Mouse (Mus musculus): Measurements from ENCODE around the gene 4921524J17Rik.

The 4921524J17Rik gene

DNA sequence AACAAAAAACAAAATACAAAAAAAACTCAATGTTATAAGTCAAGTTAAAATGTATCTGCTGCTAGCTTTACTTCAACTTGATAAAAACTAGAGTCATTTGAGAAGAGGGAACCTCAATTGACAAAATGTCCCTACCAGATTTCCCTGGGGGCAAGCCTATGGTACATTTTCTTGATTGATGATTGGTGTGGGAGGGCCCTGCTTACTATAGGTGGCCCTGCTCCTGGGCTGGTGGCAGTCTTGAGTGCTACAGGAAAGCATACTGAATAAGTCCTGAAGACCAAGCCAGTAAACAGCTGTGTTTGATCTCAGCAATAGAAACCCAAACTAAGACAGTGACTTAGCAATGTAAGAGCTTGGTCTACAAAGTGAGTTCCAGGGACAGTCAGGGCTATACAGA, 11.5 kb upstream of the 4921524J17Rik start:
- no peak for DNase-seq (ENCODE audit: low spot score in 2 of 2)

GRCm38 (mm10) chr8:85441564-85441963, 8.9 kb upstream of the 4921524J17Rik start:
- no peak for DNase-seq (ENCODE audit: low spot score in 2 of 2)

DNA sequence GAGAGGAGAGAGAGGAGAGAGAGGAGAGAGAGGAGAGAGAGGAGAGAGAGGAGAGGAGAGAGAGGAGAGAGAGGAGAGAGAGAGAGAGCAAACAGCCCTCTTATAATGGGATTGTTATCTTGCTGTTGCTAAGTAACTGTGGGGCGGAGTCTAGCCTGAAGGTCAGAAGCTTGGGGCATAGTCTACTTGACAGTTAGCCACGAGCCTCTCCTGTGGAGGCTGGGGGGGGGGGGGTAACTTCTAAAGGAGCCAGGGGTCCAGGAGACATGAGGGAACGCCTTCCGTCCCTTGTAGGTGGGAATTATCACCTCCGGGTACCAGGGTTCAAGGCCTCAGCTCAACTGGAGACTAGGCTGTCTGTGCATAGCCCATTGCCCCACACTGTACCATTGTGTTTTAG, 3.1 kb upstream of the 4921524J17Rik start:
- DNase-seq (ENCODE audit: low spot score in 2 of 2) = no peak

- no peak for DNase-seq (ENCODE audit: low spot score in 2 of 2)
Measured at GRCm38 (mm10) chr8:85434817-85435216, 2.2 kb upstream of the 4921524J17Rik start.

DNA sequence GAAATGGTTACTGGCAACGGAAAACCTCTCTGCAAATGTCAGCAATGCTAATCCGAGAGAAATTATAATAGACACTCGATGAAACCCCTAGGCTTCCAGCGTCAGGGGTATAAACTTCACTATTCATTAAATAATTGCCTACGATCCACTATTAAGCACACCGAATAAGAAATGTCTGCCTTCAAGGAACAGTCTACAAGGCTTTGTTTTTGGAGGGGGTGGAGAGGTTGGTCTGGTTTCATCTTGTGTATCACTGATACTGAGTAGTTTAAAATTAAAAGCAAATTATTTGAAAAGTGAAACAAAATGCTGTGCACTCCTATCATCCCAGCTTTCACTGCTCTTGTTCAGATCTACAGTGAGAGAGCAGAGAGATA, 372 bp upstream of the 4921524J17Rik start:
- DNase-seq (ENCODE audit: low spot score in 2 of 2) = no peak

- DNase-seq (ENCODE audit: low spot score in 2 of 2) = no peak
Measured at GRCm38 (mm10) chr8:85431281-85432167, 1.1 kb downstream of the 4921524J17Rik start.

GRCm38 (mm10) chr8:85430801-85431200, 1.8 kb downstream of the 4921524J17Rik start:
- no peak for DNase-seq (ENCODE audit: low spot score in 2 of 2)

- no peak for DNase-seq (ENCODE audit: low spot score in 2 of 2)
Measured at GRCm38 (mm10) chr8:85429219-85429618, 3.4 kb downstream of the 4921524J17Rik start.

DNA sequence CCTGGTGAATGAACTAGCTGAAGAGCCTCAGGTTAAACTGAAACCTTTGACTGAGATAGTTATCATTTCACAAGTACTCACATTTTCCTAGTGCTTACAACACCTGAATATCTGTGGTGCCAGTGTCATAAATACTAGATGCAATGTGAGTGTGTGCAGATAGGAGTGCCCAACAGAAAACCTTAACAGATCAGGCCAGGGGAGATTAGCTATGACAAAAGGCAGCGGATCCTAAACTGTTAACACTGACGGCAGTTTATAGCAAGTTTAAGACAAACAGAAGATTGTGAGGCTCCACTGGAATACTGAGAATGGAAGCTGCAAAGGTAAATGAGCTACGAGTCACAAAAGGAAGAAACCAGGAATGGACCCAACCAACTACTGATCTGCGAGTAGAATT, 5.6 kb downstream of the 4921524J17Rik start:
- no peak for DNase-seq (ENCODE audit: low spot score in 2 of 2)

DNA sequence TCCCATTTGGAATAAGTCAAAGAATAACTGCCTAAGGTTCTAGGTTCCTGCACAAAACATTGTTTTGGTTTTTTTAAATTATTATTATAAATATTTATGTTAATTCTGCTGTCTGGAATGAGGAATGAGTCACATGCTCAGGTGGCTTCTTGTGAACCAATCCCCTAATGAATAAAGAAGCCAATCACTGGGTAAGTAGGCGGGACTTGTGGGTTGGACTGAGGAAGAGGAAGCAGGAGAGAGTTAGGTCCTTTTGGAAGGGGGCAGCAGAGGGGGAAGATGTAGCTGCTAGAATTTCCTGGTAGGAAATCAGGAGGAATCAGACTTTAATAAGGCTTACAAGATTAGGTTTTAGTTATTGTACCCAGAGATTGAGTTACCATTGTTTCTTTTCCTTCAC, 11.3 kb downstream of the 4921524J17Rik start:
- no peak for DNase-seq (ENCODE audit: low spot score in 2 of 2)

GRCm38 (mm10) chr8:85408526-85408925, 24.1 kb downstream of the 4921524J17Rik start:
- DNase-seq (ENCODE audit: low spot score in 2 of 2) = no peak

DNA sequence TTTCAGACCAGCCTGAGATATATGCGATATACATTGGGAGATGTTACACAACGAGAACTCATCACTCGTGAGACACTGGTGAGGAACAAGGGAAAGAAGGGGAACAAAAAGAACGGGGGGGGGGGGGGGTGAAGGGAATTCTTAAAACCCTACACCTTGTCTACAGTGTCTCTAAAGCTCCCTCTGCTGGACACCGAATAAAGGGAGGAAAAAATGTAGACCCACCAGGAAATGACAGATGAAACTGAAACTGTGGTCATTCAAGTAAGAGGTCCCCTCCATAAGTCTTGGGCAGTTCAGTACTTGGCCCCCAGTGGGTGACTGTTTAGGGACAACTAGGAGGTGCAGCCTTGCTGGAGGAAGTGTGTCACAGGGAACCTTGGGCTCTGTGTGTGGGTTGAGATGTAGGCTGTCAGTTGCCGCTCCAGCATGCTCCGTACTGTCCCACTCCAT, 24.6 kb downstream of the 4921524J17Rik start:
- DNase-seq (ENCODE audit: low spot score in 2 of 2) = peak in 1 of 2 experiments; percentile 14

GRCm38 (mm10) chr8:85405961-85406360, 26.7 kb downstream of the 4921524J17Rik start:
- no peak for DNase-seq (ENCODE audit: low spot score in 2 of 2)

DNA sequence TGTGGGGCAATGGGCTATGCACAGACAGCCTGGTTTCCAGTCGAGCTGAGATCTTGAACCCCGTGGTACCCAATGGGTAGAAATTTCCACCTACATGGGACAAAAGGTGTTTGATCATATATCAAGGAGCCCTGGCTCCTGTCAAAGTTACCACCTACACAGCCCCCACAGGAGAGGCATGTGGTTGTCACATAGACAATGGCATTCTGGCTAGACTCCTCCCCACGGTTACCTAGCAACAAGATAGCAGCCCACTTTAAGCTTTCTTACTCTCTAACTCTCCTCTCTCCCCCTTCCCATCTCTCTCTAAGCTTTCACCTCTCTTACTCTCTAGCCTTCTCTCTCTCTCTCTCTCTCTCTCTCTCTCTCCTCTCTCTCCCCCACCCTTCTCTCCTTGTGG, 27.2 kb downstream of the 4921524J17Rik start:
- no peak for DNase-seq (ENCODE audit: low spot score in 2 of 2)

- no peak for DNase-seq (ENCODE audit: low spot score in 2 of 2)
Measured at GRCm38 (mm10) chr8:85398548-85398947, 34.1 kb downstream of the 4921524J17Rik start.

GRCm38 (mm10) chr8:85397508-85397907, 35.1 kb downstream of the 4921524J17Rik start:
- no peak for DNase-seq (ENCODE audit: low spot score in 2 of 2)

- no peak for DNase-seq (ENCODE audit: low spot score in 2 of 2)
Measured at GRCm38 (mm10) chr8:85396432-85397079, 36.1 kb downstream of the 4921524J17Rik start.

DNA sequence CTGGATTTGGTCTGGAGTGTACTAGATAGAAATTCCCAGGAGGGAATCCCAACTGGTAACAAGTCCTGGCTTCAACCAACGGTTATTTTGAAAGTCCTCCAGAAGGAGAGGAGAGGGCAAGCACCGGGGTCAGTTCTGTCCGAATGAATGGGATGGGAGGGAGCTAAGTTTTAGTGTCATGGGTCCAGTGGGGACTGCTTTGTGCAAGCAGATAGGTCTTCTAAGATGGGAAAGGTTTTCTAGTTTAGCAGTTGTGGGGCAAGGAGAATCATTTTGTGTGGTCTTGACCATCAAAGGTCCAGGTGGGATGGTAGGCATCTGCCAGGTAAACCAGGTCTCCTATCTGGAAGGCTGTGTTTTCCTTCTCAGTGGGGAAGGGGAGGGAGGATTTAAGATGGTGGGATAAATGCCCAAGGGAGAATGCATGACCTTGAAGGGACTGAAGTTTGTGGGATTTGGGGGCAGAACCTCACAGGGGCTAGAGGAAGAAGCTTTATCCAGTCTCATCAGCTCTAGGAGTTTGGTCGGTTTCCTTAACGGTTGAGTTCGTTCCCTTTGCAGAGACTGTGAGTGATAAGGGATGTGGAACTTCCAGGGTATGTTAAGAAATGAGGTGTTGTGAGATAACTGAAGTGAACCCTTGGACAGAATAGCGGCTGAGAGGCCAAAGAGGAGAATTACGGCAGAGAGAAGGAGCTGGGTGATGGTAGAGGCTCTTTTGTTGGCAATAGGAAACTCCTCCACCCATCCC, 36.8 kb downstream of the 4921524J17Rik start:
- no peak for DNase-seq (ENCODE audit: low spot score in 2 of 2)

DNA sequence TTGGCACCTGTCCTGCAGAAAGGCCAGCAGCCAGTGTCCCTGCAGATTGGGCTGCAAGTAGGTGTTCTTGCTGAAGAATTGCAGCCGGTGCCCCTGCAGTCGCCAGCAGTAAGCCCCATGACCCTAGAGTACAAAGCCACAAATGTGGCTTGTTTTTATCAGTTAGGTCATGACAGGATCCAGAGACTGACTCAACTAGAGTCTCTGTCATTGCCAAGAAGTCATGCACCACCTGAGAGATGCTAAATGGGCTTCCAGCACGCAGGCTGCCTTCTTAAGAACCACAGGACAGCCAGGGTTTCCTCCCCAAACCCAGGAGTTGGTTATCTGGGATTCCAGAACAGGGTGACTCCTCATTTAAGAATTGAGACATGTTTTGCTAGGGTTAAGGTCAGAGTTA, 37.6 kb downstream of the 4921524J17Rik start:
- no peak for DNase-seq (ENCODE audit: low spot score in 2 of 2)

DNA sequence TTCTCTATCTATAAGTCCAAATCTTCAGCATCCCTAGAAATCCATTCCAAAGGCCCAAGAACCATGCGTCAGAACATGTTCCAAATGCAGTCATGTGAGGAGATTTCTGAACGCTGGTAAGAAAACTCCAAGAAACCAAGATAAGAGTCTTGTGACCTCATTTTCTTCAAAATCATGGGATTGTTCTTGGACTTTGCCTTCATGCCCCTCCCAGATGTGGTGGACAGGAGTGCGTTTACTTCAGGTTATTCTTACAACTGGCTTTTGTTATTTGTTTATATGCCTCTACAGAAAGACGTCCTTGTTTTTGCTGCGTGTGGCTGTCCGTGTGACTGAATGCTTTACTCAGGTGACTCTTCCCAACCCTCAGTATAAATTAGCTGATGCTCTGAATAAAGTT, 39.4 kb downstream of the 4921524J17Rik start:
- no peak for DNase-seq (ENCODE audit: low spot score in 2 of 2)

DNA sequence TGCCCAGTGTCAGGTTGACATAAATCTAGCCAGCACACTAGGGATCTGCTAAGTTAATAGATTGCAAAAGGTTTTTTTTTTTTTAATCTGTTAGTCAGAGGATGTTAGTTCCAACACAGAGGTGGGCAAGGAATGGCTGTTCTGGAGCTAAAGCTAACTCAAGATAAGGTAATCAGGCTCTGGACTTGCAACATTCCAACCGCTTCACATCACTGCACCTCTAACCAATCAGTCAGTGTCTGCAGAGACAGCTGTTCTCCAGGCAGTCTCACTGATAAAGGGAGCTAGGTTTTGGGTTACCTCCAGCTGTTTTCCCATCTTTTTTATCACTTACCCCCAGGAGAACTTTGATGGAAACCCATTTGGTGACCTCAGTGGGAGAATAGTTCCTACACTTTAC, 41.2 kb downstream of the 4921524J17Rik start:
- DNase-seq (ENCODE audit: low spot score in 2 of 2) = no peak

- no peak for DNase-seq (ENCODE audit: low spot score in 2 of 2)
Measured at GRCm38 (mm10) chr8:85386205-85386604, 46.4 kb downstream of the 4921524J17Rik start, which contains the start of gene Mylk3. Gene Mylk3 (minus strand): TSS chr8:85386345.
